Mouse (Mus musculus) neural tube, embryonic 13.5 days (tissue): ENCODE measurements around the gene Kcnmb4. TPM values are rescaled to one million over a fixed set of nuclear protein-coding genes. Genes with fewer than 3 reads are reported as not detected.

Experiments
- polyA plus RNA-seq: library from polyadenylated mRNA; unstranded; fragments of >200 nt; fragmentation: Nextera tagmentation; extraction: Ambion mirVana; gene quantifications from 2 replicates; pipeline ENCODE4 v1.2.1, GENCODE M21; 2015

Gene Kcnmb4
- polyA plus RNA-seq, 1 experiment from 2014 or later = 38.5 TPM

Other genes with a start within 250 kb of the Kcnmb4 start
- gene Ptprb, start 198.4 kb downstream of the Kcnmb4 start, polyA plus RNA-seq = 2.8 and 3.4 TPM in 2 replicates
- 94.0 and 109 TPM in 2 replicates for gene Cnot2, start 107.6 kb upstream of the Kcnmb4 start, polyA plus RNA-seq